Mouse (Mus musculus) ES-E14 (cell line): ENCODE measurements at regions not wholly inside any gene's neighbourhood (a gene's known extent, or its start where the extent isn't known, plus 50 kb on each side); places are given as distances from the start of the nearest gene placed in this dataset.

Experiments
- HCFC1 ChIP-seq: IDR thresholded peaks from 2 replicates; pipeline ENCODE4 v1.6.1; 2012; ENCODE audit warnings: low read length, inconsistent platforms, borderline replicate concordance; ENCODE audit not compliant: insufficient read depth
- MAFK ChIP-seq: IDR thresholded peaks from 2 replicates; pipeline ENCODE4 v1.6.1; 2014; ENCODE audit warnings: mild to moderate bottlenecking, low read depth, low read length, inconsistent platforms; ENCODE audit not compliant: insufficient read depth
- ZC3H11A ChIP-seq: IDR thresholded peaks from 2 replicates; pipeline ENCODE4 v1.6.1; 2012; ENCODE audit warnings: low read depth, mild to moderate bottlenecking, inconsistent platforms, low read length, borderline replicate concordance
- ZNF384 ChIP-seq: IDR thresholded peaks from 2 replicates; pipeline ENCODE4 v1.6.1; 2012; ENCODE audit warnings: low read depth, low read length, inconsistent platforms

DNA sequence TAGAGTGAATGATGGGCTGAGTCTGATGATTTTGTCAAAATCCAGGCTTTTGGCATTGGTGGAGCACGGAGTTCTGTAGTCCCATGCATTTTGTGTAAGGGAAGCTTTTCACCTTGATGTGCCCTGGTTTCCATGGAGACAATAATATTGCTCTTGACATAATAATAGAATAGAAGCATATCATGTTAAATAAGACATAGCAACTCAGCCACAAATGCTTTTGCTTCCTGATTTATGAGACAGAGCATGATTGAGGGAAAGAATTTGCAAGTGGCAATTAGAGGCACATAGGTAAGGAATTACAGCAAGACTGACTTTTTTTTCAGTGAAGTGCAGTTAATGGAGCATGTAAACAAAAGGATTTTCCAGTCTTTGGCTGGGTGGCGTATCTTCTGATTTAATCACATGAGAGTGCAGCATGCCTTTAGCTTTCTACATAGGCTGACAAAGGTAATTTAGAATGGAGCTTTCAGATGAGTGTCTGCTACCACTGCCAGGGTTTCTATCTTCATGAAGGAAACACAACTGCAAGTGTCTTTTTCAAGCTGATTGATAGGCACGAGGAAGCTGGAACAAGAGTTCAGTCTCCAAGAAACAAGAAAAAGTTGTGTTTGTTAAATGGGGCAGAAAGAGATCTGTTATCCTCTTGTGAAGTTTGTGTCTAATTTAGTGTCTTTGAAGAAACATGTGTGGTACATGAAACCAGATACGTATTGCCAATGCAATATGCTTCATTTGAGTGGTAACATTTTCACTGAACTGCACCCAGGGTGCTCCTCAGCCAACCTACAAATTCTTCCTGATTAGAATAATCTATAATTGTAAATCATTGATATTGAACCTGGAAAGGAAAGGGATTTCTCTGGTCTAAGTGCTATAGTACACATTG lies 1913.2 kb downstream of the 9330182O14Rik start:
- TF ChIP-seq MAFK = no peak
- no peak for TF ChIP-seq ZNF384
- TF ChIP-seq HCFC1 = no peak
- no peak for TF ChIP-seq ZC3H11A
